Mouse (Mus musculus) spleen, postnatal 10 days (tissue): ENCODE measurements around the gene Usp39.
A peak's percentile ranks its signal among the peaks of the same experiment; 100 is the strongest.

Experiments
- DNase-seq, 2 experiments: peaks; one replicate each; pipeline ENCODE4 v3.0.0; 2021 to 2022; ENCODE audit warnings: low spot score in 2 of 2

Usp39 gene

GRCm38 (mm10) chr6:72302349-72302925, 42.5 kb downstream of the Usp39 start:
- DNase-seq, result no peak

- no peak for DNase-seq
Measured at GRCm38 (mm10) chr6:72297825-72298224, 47.2 kb downstream of the Usp39 start.

GRCm38 (mm10) chr6:72292972-72293651, 51.9 kb downstream of the Usp39 start:
- no peak for DNase-seq

- DNase-seq, result no peak
Measured at GRCm38 (mm10) chr6:72289484-72289883, 55.5 kb downstream of the Usp39 start.

DNA sequence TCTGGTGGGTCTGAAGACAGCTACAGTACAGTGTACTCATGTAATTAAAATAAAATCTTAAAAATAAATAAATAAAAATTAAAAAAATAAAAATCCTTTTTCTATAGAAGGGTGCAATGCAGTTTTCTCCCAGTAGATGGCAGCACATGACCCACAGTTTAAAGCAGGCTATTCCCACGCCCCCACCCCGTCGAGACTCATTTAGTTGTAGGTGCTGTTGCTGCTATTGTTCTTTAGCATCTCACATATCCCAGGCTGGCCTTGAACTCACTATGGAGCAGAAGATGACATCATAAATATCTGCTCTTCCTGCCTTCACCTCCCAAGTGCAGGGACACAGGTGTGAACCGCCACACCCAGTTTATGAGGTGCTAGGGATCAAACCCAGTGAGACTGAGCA, 61.1 kb downstream of the Usp39 start:
- peak in 1 of 2 experiments; percentile 74 for DNase-seq

DNA sequence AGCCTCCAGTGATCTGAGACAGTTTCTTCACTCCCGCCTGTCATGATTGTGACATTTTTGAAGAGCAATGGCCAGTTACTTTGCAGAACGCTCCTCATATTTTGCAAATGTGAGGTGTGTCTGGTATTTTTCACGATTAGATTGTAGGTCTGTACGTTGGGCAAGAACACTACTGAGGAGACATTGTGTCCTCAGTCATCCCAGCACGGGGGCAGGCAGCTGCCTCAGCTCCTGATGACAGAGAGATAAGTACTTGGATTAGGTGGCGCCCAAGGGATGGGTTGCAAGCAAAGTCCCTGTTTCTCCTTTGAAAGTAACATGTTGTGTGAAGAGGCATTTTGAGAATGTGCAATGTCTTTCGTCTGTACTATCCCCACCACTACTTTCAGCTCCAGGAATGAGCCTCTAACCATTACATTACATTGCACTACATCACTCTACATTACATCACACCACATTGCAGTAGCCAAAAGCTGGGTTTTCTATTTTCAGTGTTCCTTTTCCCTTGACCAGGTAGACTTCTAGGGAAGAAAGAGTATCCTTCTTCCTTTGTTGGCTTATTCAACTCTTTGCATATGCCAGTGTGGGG, 64.5 kb downstream of the Usp39 start:
- peak; percentile 40 to 52 for DNase-seq

DNA sequence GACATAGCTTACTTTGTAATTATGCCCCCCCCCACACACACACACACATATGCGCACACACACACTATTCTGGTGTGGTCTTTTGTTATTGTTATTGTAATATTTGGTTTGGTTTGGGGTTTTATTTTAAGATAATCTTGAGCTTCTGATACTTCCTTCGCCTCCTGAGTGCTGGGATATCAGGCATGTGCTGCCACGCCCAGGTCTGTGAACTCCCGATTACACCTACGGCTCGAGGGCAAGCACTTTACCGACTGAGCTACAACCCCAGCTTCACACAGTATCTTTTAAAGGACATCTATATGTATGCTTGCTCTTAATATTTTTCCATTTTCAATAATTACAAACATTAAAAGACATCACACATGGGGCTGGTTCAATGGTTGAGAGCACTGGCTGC, 65.5 kb downstream of the Usp39 start:
- peak; percentile 57 to 89 for DNase-seq

GRCm38 (mm10) chr6:72278835-72279234, 66.1 kb downstream of the Usp39 start:
- peak; percentile 29 to 60 for DNase-seq

- no peak for DNase-seq
Measured at GRCm38 (mm10) chr6:72277508-72278166, 67.3 kb downstream of the Usp39 start.

DNA sequence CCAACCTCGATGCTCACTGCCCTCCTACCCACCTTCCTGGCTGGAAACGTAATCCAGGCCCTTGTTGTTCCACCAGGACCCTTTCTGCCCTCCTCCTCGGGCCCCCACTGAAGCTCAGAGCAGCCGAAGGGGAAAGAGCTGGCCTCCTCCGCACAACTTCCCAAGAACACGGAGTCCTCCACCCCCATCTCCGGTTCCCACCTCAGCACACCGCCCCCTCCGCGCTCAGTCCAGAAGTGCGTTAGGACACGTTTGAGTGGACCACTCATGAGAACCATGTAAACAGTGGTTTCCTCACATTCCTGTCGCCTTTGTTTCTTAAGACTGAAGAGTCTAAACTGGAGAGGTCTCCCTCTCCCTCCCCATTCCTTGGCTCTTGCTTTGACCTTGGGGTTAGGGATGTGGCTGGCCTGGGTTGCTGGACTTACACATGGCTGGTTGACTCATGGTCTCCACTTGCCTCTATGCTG, 68.0 kb downstream of the Usp39 start:
- DNase-seq, result no peak

GRCm38 (mm10) chr6:72276141-72276540, 68.8 kb downstream of the Usp39 start:
- peak in 1 of 2 experiments; percentile 43 for DNase-seq

- DNase-seq, result no peak
Measured at GRCm38 (mm10) chr6:72275527-72275926, 69.5 kb downstream of the Usp39 start.

GRCm38 (mm10) chr6:72273153-72273552, 71.8 kb downstream of the Usp39 start:
- DNase-seq, result peak in 1 of 2 experiments; percentile 73

- DNase-seq, result no peak
Measured at GRCm38 (mm10) chr6:72272161-72272696, 72.8 kb downstream of the Usp39 start.

GRCm38 (mm10) chr6:72270952-72271519, 73.9 kb downstream of the Usp39 start:
- no peak for DNase-seq

DNA sequence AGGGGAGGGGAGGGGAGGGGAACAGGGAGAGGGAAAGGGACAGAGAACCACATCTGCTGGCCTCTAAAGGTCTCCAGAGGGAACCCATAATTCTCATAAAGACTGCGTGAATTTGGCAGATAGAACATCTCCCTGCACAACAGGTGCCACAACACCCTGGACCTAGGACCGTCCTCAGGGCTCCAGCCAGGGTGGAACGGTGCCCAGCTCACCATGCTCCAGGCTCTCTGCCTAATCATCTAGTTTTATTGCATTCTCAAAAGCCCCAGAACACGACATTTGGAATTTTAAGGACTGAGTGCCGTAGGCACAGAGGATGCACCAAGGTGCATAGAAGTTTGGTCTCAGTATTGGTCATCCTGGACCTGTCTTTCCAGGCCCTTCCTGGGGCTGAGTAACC, 74.7 kb downstream of the Usp39 start:
- DNase-seq, result no peak
